Mouse (Mus musculus): ENCODE measurements around the gene Tcf7.
A peak's percentile ranks its signal among the peaks of the same experiment; 100 is the strongest.

The Tcf7 gene

GRCm38 (mm10) chr11:52282774-52283595 is at the start of gene Tcf7:
Gene Tcf7 (minus strand): TSS chr11:52283014.
- no peak for DNase-seq (ENCODE audit: low spot score)

DNA sequence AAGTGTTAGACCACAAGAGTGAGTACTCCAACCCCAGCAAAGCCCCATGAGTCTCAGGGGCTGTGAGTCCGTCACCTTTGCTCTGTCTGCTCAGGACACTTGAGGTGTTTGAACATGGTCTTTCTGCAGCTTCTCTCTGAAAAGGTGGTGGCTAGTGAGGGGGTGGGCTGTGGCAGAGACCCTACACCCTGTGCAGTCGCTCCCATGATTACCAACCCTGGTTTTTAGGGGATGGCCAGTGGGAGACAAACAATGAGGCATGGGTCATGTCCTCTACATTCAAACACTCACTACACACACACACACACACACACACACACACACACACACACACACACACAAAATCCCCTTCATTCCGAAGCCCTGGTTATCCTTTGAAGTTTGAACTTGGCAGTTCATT is 44.5 kb upstream of the Tcf7 start:
- no peak for DNase-seq (ENCODE audit: low spot score)

GRCm38 (mm10) chr11:52324442-52325367 is 41.9 kb upstream of the Tcf7 start:
- DNase-seq (ENCODE audit: low spot score) = no peak

DNA sequence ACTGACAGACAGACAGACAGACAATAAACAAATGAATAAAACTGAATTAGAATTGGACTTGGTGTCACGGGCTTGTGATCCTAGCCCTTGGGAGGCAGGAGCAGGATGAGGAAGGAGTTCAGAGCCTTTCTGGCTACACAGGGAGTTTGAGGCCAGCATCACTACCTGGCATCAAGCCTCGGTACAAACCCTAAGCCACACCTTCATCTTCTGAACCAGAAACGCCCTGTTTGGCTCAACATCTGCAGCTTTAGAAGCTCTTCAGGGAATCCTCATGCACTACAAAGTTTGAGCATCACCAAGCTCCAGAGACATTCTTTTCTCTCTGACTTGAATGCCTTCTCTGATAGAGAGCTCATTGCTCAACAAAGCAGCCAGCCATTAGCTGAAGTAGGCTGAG is 38.7 kb upstream of the Tcf7 start:
- no peak for DNase-seq (ENCODE audit: low spot score)

GRCm38 (mm10) chr11:52320529-52320928 is 37.7 kb upstream of the Tcf7 start:
- no peak for DNase-seq (ENCODE audit: low spot score)

- no peak for DNase-seq (ENCODE audit: low spot score)
Measured at GRCm38 (mm10) chr11:52319664-52320063, 36.9 kb upstream of the Tcf7 start.

- peak; percentile 44 for DNase-seq (ENCODE audit: low spot score)
Measured at GRCm38 (mm10) chr11:52318445-52318844, 35.6 kb upstream of the Tcf7 start.

DNA sequence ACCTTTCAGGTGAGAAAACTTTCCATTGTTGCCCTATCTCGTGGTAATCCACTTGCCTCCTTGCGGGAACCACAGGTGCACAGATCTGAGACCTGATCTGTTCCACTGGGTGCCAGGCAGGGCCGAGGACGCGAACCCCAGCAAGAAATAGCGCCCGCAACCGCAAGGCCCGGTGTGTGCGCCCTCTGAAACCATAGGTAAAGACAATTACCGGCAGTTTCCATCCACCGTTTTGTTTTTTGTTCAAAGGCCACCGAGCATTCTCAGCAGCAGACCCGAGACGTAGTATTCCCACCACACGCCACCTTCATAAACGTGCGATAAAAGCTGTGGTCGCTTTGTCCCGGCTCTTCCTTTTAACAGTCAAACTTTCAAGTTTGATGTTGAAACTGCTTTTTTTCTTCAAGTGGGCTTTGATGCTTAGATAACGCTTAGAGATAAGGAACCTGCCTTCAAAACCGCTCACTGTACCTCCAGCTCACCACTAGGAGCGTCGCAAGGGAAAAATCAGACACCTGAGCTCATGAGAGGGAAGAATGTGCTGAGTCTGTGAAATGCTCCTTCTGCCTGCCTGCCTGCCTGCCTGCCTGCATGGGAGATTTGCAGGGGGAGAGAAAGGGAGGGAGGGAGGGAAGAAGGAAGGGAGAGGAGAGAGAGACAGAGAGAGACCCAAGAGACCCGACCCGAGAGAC is 31.4 kb upstream of the Tcf7 start:
- peak; percentile 54 for DNase-seq (ENCODE audit: low spot score)

- DNase-seq (ENCODE audit: low spot score) = no peak
Measured at GRCm38 (mm10) chr11:52310709-52311108, 27.9 kb upstream of the Tcf7 start.

DNA sequence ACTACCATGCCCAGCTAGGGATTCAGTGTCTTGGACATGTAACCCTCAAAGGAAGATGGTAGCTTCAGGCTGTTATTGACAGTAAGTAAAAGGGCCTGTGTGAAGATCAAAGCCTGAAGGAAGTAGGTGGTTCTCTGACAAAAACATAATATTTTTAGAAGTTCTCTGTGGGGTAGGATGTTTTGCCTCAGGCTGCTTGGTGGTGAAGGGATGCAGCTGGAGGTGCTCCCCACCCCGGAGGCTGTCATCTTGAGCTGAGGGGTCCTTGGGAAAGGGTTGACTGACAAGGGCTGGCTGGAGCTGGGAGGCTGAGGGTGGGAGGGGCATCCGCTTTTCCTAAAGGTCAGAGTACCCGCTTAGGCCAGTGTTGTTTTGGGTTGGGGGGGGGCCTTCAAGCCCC is 26.7 kb upstream of the Tcf7 start:
- no peak for DNase-seq (ENCODE audit: low spot score)

- DNase-seq (ENCODE audit: low spot score) = no peak
Measured at GRCm38 (mm10) chr11:52306431-52306830, 23.6 kb upstream of the Tcf7 start.

DNA sequence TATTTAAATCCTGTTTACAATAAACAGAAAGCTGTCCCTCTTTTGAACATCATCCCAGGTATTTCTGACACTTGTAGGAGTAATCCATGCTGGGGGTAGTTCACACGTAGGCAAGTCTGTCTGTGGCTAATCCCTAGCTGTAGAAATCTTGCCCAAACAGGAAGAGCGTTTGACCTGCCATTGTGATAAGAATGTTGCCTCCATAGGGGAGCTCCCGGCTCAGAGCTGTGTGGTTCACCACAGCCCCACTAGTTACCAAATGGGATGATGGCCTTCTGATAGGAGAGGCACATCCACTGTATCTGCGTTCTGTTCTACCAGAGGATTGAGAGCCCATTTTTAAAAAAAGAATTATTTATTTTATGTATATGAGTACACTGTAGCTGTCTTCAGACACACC is 22.5 kb upstream of the Tcf7 start:
- DNase-seq (ENCODE audit: low spot score) = no peak

- no peak for DNase-seq (ENCODE audit: low spot score)
Measured at GRCm38 (mm10) chr11:52302668-52303067, 19.9 kb upstream of the Tcf7 start.

GRCm38 (mm10) chr11:52299687-52300086 is 16.9 kb upstream of the Tcf7 start:
- peak; percentile 24 for DNase-seq (ENCODE audit: low spot score)

- DNase-seq (ENCODE audit: low spot score) = no peak
Measured at GRCm38 (mm10) chr11:52298955-52299354, 16.1 kb upstream of the Tcf7 start.

- DNase-seq (ENCODE audit: low spot score) = peak; percentile 81
Measured at GRCm38 (mm10) chr11:52297352-52297751, 14.5 kb upstream of the Tcf7 start.

- DNase-seq (ENCODE audit: low spot score) = no peak
Measured at GRCm38 (mm10) chr11:52294103-52294502, 11.3 kb upstream of the Tcf7 start.

GRCm38 (mm10) chr11:52292894-52293293 is 10.1 kb upstream of the Tcf7 start:
- DNase-seq (ENCODE audit: low spot score) = no peak

DNA sequence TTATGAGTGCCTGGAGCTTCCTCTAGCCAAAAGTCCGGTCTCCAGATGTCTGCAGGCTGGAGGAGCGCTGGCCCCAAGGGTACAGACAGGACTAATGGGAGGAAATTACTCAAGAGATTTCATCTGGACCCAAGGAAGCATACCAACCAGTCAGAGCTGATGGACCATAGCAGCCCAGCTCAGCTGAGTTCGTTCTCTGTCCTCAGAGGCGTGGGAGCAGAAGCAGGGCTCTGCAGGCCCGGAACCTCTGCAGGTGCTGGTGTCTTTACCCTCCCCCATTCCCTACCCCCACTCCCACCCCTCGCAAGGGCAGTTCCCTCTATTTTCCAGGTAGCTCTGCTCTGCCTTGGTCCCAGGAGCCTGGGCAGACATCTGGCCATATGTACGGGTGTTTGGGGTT is 9.5 kb upstream of the Tcf7 start:
- no peak for DNase-seq (ENCODE audit: low spot score)

DNA sequence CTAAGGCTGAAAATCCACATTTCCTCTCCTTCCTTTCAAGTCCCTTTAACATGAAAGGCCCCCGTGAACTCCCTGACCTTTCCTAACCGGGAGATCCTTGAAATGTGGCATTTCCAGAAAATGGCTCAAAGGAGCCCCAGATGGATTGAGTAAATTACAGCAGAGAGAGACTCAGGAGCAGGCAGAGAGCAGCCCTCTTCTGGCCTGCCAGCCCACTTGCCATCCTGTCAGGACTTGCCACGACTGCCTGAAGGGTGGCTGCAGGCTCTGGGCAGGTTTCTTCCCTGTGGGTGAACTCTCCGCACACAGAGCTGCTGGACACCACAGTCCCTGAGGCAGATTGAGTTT is 4.1 kb upstream of the Tcf7 start:
- no peak for DNase-seq (ENCODE audit: low spot score)

DNA sequence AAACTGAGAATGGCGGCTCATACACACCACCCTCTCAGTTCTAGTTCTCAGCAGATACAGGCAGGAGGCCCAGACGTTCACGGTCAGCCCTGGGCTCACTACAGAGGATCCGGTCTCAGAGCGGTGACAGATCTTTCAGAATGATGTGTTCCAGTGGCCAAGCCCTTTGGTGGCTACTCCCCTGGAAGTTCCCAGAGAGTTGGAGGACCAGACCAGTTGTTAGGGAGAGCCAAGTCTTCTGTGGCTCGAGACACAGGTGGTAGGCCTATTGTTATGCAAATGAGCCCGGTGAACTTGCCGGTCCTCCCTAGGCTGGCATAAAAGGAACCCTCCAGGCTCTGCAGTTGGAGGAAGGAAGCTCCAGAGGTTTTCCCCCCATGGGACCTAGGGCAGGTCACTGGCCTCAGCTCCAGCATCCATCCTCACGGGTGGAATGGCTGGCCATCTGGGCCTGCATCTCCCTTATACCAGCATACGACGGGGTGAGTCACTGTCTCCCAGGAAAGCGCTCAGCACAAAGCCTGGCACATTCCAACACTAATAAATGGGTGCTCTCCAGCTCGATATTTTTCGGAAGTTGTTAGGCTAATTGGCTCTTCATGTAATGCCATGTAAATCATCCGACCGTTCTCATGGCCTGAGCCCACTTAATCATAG is 3.6 kb upstream of the Tcf7 start:
- DNase-seq (ENCODE audit: low spot score) = no peak
